12 mouse cellular contexts compared by ENCODE assay signal in the genomic region with DNA sequence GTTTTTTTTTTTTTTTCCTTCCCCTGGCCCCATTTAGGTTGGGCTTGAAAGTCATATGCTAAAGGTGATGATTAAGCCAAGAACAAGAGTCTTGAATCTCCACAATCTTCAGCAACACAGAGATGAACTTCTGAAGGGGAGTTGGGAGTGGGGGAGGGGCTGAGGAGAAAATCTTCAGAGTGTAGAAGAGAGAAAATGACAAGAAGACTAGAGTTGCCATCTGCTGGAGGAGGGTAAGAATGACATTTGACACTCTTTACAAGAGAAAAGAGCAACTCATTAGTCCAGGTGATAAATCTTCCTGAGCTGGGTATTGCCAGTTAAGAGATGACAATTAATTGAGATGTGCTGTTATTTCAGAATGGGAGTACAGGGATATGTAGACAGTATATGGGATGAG. TPM values are rescaled to one million over a fixed set of nuclear protein-coding genes. Genes with fewer than 3 reads are reported as not detected.
DNase-seq lines count a peak whose midpoint lies in the region; ATAC-seq and TF ChIP-seq lines count a peak whose summit lies in the region.
"Had no signal": no experiment of that assay in that cellular context is flagged by ENCODE, and none has a peak within 500 bp of the region (broad histone marks: within the 10 kb centered on the region; RNA-seq: fewer than 3 reads in every experiment).

No protein-coding gene starts in this region.

- H3K9ac ChIP-seq in kidney, postnatal 0 days (ENCODE audit: low read depth, low read length) = no peak overlapping the region
- no peak overlapping the region for H3K9ac ChIP-seq in neural tube, embryonic 11.5 days (ENCODE audit: low read length)
- H3K9ac ChIP-seq in neural tube, embryonic 15.5 days (replicated peaks) = no peak overlapping the region
- H3K9ac ChIP-seq: embryonic facial prominence, embryonic 13.5 days; neural tube, embryonic 13.5 days had no signal

- no peak for ATAC-seq in kidney, postnatal 0 days (replicated peaks; ENCODE audit: low FRiP score, low read depth)
- no peak for ATAC-seq in neural tube, embryonic 11.5 days (ENCODE audit: insufficient read depth, low FRiP score, low TSS enrichment)
- ATAC-seq in neural tube, embryonic 15.5 days (ENCODE audit: low FRiP score) = no peak
- ATAC-seq in inflammation-experienced regulatory T-cells, adult 6 months = no peak

- H3K4me1 ChIP-seq in kidney, postnatal 0 days (replicated peaks; ENCODE audit: insufficient read depth, low read length) = no peaks in the 10 kb centered on the region
- peaks cover 8% of the 10 kb centered on the region for H3K4me1 ChIP-seq in neural tube, embryonic 11.5 days (ENCODE audit: control insufficient read depth, insufficient read depth, low read length)
- peaks cover 18% of the 10 kb centered on the region for H3K4me1 ChIP-seq in neural tube, embryonic 15.5 days
- H3K4me1 ChIP-seq: embryonic facial prominence, embryonic 13.5 days had no signal

- H3K36me3 ChIP-seq in kidney, postnatal 0 days (ENCODE audit: insufficient read depth, low read length) = no peaks in the 10 kb centered on the region
- no peaks in the 10 kb centered on the region for H3K36me3 ChIP-seq in neural tube, embryonic 11.5 days (ENCODE audit: control insufficient read depth, insufficient read depth, low read length)
- H3K36me3 ChIP-seq in neural tube, embryonic 15.5 days = no peaks in the 10 kb centered on the region
- H3K36me3 ChIP-seq: embryonic facial prominence, embryonic 13.5 days; neural tube, embryonic 13.5 days had no signal

- no peak overlapping the region for H3K27ac ChIP-seq in kidney, postnatal 0 days
- no peak overlapping the region for H3K27ac ChIP-seq in neural tube, embryonic 11.5 days (ENCODE audit: low read depth, low read length)
- H3K27ac ChIP-seq in neural tube, embryonic 15.5 days (replicated peaks) = no peak overlapping the region
- H3K27ac ChIP-seq: embryonic facial prominence, embryonic 13.5 days; neural tube, embryonic 13.5 days had no signal

- H3K4me2 ChIP-seq in kidney, postnatal 0 days (ENCODE audit: low read length) = no peak overlapping the region
- no peak overlapping the region for H3K4me2 ChIP-seq in neural tube, embryonic 11.5 days (ENCODE audit: low read depth)
- H3K4me2 ChIP-seq in neural tube, embryonic 15.5 days = no peak overlapping the region
- H3K4me2 ChIP-seq: embryonic facial prominence, embryonic 13.5 days; neural tube, embryonic 13.5 days had no signal

- no peaks in the 10 kb centered on the region for H3K27me3 ChIP-seq in kidney, postnatal 0 days (ENCODE audit: insufficient read depth, low read length)
- no peaks in the 10 kb centered on the region for H3K27me3 ChIP-seq in neural tube, embryonic 11.5 days (ENCODE audit: control insufficient read depth, insufficient read depth, low read length)
- no peaks in the 10 kb centered on the region for H3K27me3 ChIP-seq in neural tube, embryonic 15.5 days (replicated peaks)
- H3K27me3 ChIP-seq: embryonic facial prominence, embryonic 13.5 days; neural tube, embryonic 13.5 days had no signal

- peak; percentile 79 for DNase-seq in kidney, postnatal 0 days (ENCODE audit: low spot score)
- no peak for DNase-seq in kidney, adult 18-20 months
- peak; percentile 63 for DNase-seq in neural tube, embryonic 11.5 days (ENCODE audit: low spot score)
- DNase-seq in brain, adult 2 months (ENCODE audit: low read depth, low spot score) = peak; percentile 71
- peak; percentile 67 for DNase-seq in retina, embryonic 14.5 days (ENCODE audit: low spot score)
- DNase-seq in c-Kit-positive CD71-positive TER-119-positive erythroid progenitor cells, embryonic 14.5 days (ENCODE audit: low spot score) = no peak
- DNase-seq: heart, postnatal 4 days; lung, postnatal 4 days had no signal

- peak; percentile 67 for TF ChIP-seq CTCF in kidney, postnatal 0 days (IDR thresholded peaks at IDR 0.05; ENCODE audit: low read depth)

- no peak overlapping the region for H3K4me3 ChIP-seq in kidney, postnatal 0 days (replicated peaks; ENCODE audit: low read depth, low read length)
- no peak overlapping the region for H3K4me3 ChIP-seq in neural tube, embryonic 11.5 days (ENCODE audit: low read depth, low read length)
- no peak overlapping the region for H3K4me3 ChIP-seq in neural tube, embryonic 15.5 days (replicated peaks)
- H3K4me3 ChIP-seq: embryonic facial prominence, embryonic 13.5 days; neural tube, embryonic 13.5 days had no signal

- H3K9me3 ChIP-seq in kidney, postnatal 0 days (replicated peaks; ENCODE audit: low read length) = no peaks in the 10 kb centered on the region
- H3K9me3 ChIP-seq in neural tube, embryonic 11.5 days (ENCODE audit: control insufficient read depth, low read length) = no peaks in the 10 kb centered on the region
- no peaks in the 10 kb centered on the region for H3K9me3 ChIP-seq in neural tube, embryonic 15.5 days (replicated peaks)
- H3K9me3 ChIP-seq: embryonic facial prominence, embryonic 13.5 days; neural tube, embryonic 13.5 days had no signal

RNA-seq across cellular contexts. Expression of gene Lrrtm1, which starts 23.6 kb away (rescaled TPM):
- 4.5 and 4.9 TPM in 2 replicates for polyA plus RNA-seq in kidney, postnatal 0 days (2015; fragmentation: Nextera tagmentation; extraction: Ambion mirVana)
- polyA plus RNA-seq in neural tube, embryonic 11.5 days (2014; fragmentation: Nextera tagmentation; extraction: Ambion mirVana) = 11.2 and 12.7 TPM in 2 replicates
- 52.5 and 66.3 TPM in 2 replicates for polyA plus RNA-seq in neural tube, embryonic 15.5 days (2015; fragmentation: Nextera tagmentation; extraction: Ambion mirVana)
- not detected for polyA plus RNA-seq in inflammation-experienced regulatory T-cells, adult 6 months (2017; shearing (Covaris generic))

Comparison
In these comparisons a context has a peak if more than half of its experiments do, and no peak if none do; other contexts are left out.
1. DNase-seq: peak in kidney, postnatal 0 days (single experiment), neural tube, embryonic 11.5 days (single experiment), brain, adult 2 months (single experiment) and retina, embryonic 14.5 days (single experiment); none in kidney, adult 18-20 months (single experiment) and c-Kit-positive CD71-positive TER-119-positive erythroid progenitor cells, embryonic 14.5 days (single experiment).